Mouse (Mus musculus) heart, embryonic 14.5 days (tissue): ENCODE data around the gene Plekho2. TPM values are rescaled to one million over a fixed set of nuclear protein-coding genes. Genes with fewer than 3 reads are reported as not detected.

ENCODE experiments used
- ATAC-seq: fragments of 200-750 bp; cut with Nextera tagmentation; 2 replicates; pipeline ENCODE4 v1.8.0; 2017; ENCODE audit warnings: low read depth, moderate TSS enrichment; ENCODE audit not compliant: insufficient number of reproducible peaks, insufficient read depth, low FRiP score
- H3K27ac ChIP-seq, 2 experiments: fragments of 200-500 bp in 1 of 2; fragments of 300-500 bp in 1 of 2; sonication (generic) in 1 of 2; replicated peaks in 1 of 2; 2 replicates each; pipeline ENCODE4 v1.5.1; 2012 to 2014; ENCODE audit warnings: low read depth in 2 of 2, low read length in 2 of 2, control low read depth in 1 of 2, mild to moderate bottlenecking in 1 of 2, mixed read lengths in 1 of 2; ENCODE audit not compliant: control insufficient read depth in 1 of 2, insufficient read depth in 1 of 2
- H3K27me3 ChIP-seq: fragments of 300-500 bp; sonication (generic); 2 replicates; pipeline ENCODE4 v1.6.1; 2014; ENCODE audit warnings: mild to moderate bottlenecking, low read length, control low read depth; ENCODE audit not compliant: control insufficient read depth, insufficient read depth
- H3K36me3 ChIP-seq: fragments of 300-500 bp; sonication (generic); 2 replicates; pipeline ENCODE4 v1.6.1; 2014; ENCODE audit warnings: mild to moderate bottlenecking, control low read depth, low read length, mixed read lengths; ENCODE audit not compliant: control insufficient read depth, insufficient read depth
- H3K4me1 ChIP-seq, 2 experiments: fragments of 200-500 bp in 1 of 2; fragments of 300-500 bp in 1 of 2; sonication (generic) in 1 of 2; 2 replicates each; pipeline ENCODE4 v1.6.1; 2012 to 2014; ENCODE audit warnings: low read length in 2 of 2, control low read depth in 1 of 2, mixed read lengths in 1 of 2; ENCODE audit not compliant: control insufficient read depth in 2 of 2, insufficient read depth in 2 of 2
- H3K4me2 ChIP-seq: fragments of 300-500 bp; sonication (generic); 2 replicates; pipeline ENCODE4 v1.6.1; 2014; ENCODE audit warnings: mild to moderate bottlenecking, low read length
- H3K4me3 ChIP-seq, 2 experiments: fragments of 200-500 bp in 1 of 2; fragments of 300-500 bp in 1 of 2; sonication (generic) in 1 of 2; 2 replicates each; pipeline ENCODE4 v1.5.1; 2012 to 2014; ENCODE audit warnings: low read length in 2 of 2, mild to moderate bottlenecking in 2 of 2, control low read depth in 1 of 2, low read depth in 1 of 2, moderate library complexity in 1 of 2; ENCODE audit not compliant: control insufficient read depth in 1 of 2, insufficient read depth in 1 of 2
- H3K9ac ChIP-seq: fragments of 300-500 bp; sonication (generic); 2 replicates; pipeline ENCODE4 v1.6.1; 2014; ENCODE audit warnings: mild to moderate bottlenecking, low read length
- H3K9me3 ChIP-seq: fragments of 300-500 bp; sonication (generic); 2 replicates; pipeline ENCODE4 v1.6.1; 2016; ENCODE audit warnings: low read length, control low read depth; ENCODE audit not compliant: control insufficient read depth
- WGBS: fragments of 180-500 bp; shearing (Covaris S2); extraction: QIAGEN DNeasy Blood & Tissue Kit; methylation state at CpG from one replicate; pipeline ENCODE4 v1.1.7; 2014; 5-methylcytosine and 5-hydroxymethylcytosine counted together
- polyA plus RNA-seq: library from polyadenylated mRNA; unstranded; fragments of >200 nt; fragmentation: Nextera tagmentation; extraction: Ambion mirVana; gene quantifications from 2 replicates; pipeline ENCODE4 v1.2.1, GENCODE M21; 2014

Plekho2 gene
- polyA plus RNA-seq, 1 experiment from 2014 or later, result 8.8 TPM

DNA sequence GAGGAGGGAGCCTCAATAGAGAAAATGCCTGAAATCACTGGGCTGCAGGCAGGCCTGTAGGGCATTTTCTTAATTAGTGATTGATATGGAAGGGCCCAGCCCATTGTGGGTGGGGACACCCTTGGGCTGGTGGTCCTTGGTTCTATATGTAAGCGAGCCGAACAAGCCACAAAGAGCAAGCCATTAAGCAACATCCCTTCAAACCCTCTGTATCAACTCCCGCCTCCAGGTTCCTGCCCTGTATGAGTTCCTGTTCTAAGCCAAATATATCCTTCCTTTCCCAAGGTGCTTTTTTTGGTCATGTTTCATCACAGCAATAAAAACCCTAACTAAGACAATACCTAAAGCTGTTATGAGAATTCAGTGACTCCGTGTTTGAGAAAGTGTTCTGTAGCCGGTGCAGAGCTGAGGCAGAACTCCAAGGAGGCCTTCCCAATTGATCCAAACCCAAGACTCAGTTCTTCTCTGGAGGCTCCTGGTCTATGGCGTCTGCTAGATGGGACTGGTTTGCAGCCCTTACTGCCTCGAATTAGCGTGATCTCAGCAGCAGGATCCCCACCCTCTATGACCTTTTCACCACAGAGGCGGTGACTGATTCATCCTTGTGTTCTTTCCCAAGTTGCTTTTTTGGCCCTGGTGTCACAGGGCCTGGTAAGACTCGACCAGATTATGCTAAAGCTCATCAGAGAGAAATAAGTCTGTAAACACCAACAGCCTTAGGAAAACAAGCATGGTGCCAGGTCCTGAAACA lies 54.2 kb downstream of the Plekho2 start:
- no peak overlapping the region for H3K27ac ChIP-seq
- H3K4me3 ChIP-seq, result no peak overlapping the region
- no peak overlapping the region for H3K9ac ChIP-seq
- H3K9me3 ChIP-seq, result no peaks in the 10 kb centered on the region
- no peaks in the 10 kb centered on the region for H3K27me3 ChIP-seq
- no peak overlapping the region for H3K4me2 ChIP-seq
- ATAC-seq, result no peak
- peaks cover 5 to 13% of the 10 kb centered on the region in 2 experiments; a peak in 3 of 4 replicates for H3K4me1 ChIP-seq
- WGBS, result 80% methylated on average over 10 of the region's 10 CpGs
- H3K36me3 ChIP-seq, result no peaks in the 10 kb centered on the region

DNA sequence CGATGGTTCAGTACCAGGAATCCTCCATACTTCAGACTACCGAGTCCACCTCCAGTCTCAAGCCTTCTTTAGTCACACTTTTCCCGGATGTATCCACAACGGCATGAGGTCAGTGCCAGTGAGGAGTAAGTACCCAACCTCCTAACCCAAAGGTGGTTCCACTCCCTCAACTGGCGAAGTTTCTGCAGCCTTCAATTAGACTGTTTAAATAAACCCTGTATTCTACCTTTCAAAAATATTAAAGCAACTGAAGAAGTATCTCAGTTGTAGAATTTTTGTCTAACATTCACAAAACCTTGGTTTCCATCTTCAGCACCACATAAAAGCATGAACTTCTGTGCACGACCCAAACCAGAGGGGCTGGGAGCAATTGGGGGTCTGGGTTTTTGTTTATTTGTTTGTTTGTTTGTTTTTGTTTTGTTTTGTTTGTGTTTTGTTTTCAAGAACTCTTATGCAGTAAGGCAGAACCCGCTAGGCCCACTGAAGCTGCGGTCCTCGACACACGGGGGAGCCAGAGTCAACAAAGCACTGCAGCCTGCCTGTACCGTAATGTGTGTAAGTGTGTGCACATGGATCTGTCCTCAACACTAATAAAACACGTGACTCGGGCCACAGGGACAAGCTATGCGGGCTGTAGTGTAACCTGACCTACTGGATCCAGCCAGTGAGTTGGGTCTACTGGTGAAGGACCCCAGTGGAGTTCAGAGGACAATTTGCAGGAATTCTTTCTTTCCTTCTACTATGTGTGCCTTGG lies 56.1 kb downstream of the Plekho2 start:
- WGBS, result 20% methylated on average over 14 of the region's 14 CpGs

GRCm38 (mm10) chr9:65520505-65520876 lies 59.3 kb downstream of the Plekho2 start:
- Histone ChIP-seq H3K36me3 (no peaks in the 10 kb centered on the region), H3K27me3 (0 out of 2 replicates have a peak, but pooled peaks cover 3% of the 10 kb centered on the region), H3K9ac (peak overlapping the region; percentile 41; the same call in 1 of the 2 replicates), H3K4me3 (peak overlapping the region in 1 of 2 experiments; percentile 20; a peak in 3 of 4 replicates), H3K4me1 (peaks cover 0 to 5% of the 10 kb centered on the region in 2 experiments; a peak in 1 of 4 replicates), H3K9me3 (no peaks in the 10 kb centered on the region), H3K4me2 (peak overlapping the region; percentile 64), H3K27ac (no peak overlapping the region)
- ATAC-seq, result no peak
- WGBS, result 20% methylated on average over 11 of the region's 11 CpGs

More for the DNA sequence above, 56.1 kb downstream of the Plekho2 start:
- Histone ChIP-seq H3K9ac (0 out of 2 replicates have a peak overlapping the region, but pooled peaks have one; percentile 3), H3K27ac (no peak overlapping the region), H3K4me3 (no peak overlapping the region), H3K9me3 (no peaks in the 10 kb centered on the region), H3K27me3 (0 out of 2 replicates have a peak, but pooled peaks cover 3% of the 10 kb centered on the region), H3K4me1 (peaks cover 5 to 12% of the 10 kb centered on the region in 2 experiments; a peak in 3 of 4 replicates), H3K4me2 (no peak overlapping the region), H3K36me3 (no peaks in the 10 kb centered on the region)
- peak; percentile 57; the same call in 1 of the 2 replicates for ATAC-seq

DNA sequence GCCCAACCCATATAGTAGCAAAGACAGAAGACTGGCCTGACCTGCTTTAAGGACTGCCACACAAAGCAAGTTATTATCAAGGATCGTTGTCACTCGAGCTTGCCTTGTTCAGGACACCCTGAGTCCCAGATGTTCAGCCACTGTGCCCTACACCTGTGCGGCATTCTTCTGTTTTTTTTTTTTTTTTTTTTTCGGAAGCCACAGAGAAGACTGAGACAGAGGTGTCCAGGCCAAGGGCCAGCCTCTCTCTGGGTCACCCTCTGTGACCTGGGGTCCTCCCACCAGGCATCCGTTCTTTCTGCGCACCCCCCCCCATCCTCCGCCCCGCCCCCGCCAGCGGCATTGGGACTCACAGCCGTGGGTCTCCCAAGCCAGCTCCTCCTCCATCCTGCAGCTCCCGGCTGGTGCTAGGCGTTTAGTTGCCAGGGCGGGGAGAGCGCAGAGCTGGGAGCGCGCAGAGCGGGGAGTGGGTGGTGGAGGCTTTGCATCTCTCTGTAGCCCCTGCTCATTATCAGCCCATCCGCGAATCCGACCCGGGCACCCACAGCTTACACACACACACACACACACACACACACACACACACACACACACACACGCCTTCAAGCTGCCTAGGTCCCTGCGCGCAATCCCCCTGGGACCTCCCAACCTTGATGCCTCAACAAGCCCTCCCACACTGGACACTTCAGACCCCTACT lies 59.9 kb downstream of the Plekho2 start, which contains the start of gene Ankdd1a:
Ankdd1a (minus strand) TSS at position 387 of the 698 bp plus-strand sequence.
- WGBS, result 10% methylated on average over 20 of the region's 25 CpGs

GRCm38 (mm10) chr9:65514851-65515261 lies 65.0 kb downstream of the Plekho2 start:
- H3K27ac ChIP-seq, result no peak overlapping the region
- no peak for ATAC-seq
- no peak overlapping the region for H3K4me3 ChIP-seq
- H3K4me1 ChIP-seq, result no peaks in the 10 kb centered on the region
- no peaks in the 10 kb centered on the region for H3K27me3 ChIP-seq
- no peak overlapping the region for H3K9ac ChIP-seq
- H3K4me2 ChIP-seq, result no peak overlapping the region
- WGBS, result 35% methylated on average over 3 of the region's 3 CpGs
- no peaks in the 10 kb centered on the region for H3K9me3 ChIP-seq
- H3K36me3 ChIP-seq, result no peaks in the 10 kb centered on the region

More for the DNA sequence above, 59.9 kb downstream of the Plekho2 start, which contains the start of gene Ankdd1a:
- peak within 1 kb of the TSS; percentile 64 for H3K4me2 ChIP-seq
- peaks cover 0 to 5% of the 10 kb centered on the region in 2 experiments; a peak in 1 of 4 replicates for H3K4me1 ChIP-seq
- no peak within 1 kb of the TSS for H3K27ac ChIP-seq
- 0 out of 2 replicates have a peak, but pooled peaks cover 3% of the 10 kb centered on the region for H3K27me3 ChIP-seq
- no peaks in the 10 kb centered on the region for H3K36me3 ChIP-seq
- H3K9ac ChIP-seq, result peak within 1 kb of the TSS; percentile 41; the same call in 1 of the 2 replicates
- H3K9me3 ChIP-seq, result no peaks in the 10 kb centered on the region
- no peak for ATAC-seq
- H3K4me3 ChIP-seq, result peak within 1 kb of the TSS; percentile 20 to 25

DNA sequence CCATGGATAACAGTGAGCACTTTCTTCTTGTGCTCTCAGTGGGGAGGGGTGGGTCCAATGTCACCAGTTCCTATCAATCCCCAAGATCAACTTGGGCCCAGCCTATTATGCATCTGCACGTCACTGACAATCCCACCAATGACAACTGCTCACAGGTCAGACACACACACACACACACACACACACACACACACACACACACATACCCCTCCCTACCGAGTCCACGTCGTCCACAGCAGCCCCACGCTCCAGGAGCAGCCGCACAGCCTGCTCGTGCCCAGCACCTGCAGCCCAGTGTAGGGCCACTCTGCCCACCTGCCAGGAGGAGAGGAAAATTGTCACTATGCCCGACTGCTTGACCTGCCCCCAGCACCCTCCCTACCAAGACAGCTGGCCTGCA lies 65.4 kb downstream of the Plekho2 start:
- Histone ChIP-seq H3K9ac (no peak overlapping the region), H3K27me3 (no peaks in the 10 kb centered on the region), H3K4me2 (no peak overlapping the region), H3K4me3 (no peak overlapping the region), H3K36me3 (no peaks in the 10 kb centered on the region), H3K9me3 (no peaks in the 10 kb centered on the region), H3K27ac (no peak overlapping the region), H3K4me1 (peaks cover 0 to 2% of the 10 kb centered on the region in 2 experiments; a peak in 1 of 4 replicates)
- ATAC-seq, result no peak
- WGBS, result 83% methylated on average over 8 of the region's 8 CpGs

DNA sequence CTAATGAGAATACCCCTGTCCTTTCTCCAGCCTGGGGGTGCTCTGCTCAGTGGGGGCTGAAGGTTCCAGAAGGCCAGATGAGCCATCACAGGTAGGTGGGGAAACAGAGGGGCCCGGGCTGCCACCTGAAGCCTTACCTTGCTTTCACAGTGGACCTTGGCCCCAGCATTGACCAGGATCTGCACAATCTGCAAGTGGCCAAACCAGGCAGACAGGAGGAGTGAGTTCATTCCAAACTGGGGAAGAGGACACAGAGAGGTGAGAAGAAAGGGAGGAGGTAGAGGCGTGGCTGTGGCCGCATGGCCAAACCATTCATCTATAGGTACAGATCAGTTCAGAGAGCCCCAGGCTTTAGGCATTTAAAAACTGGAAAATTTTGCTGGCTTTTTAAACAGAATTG lies 67.3 kb downstream of the Plekho2 start:
- no peaks in the 10 kb centered on the region for H3K9me3 ChIP-seq
- 81% methylated on average over 3 of the region's 3 CpGs for WGBS
- no peak for ATAC-seq

More for the DNA sequence above, 67.3 kb downstream of the Plekho2 start:
- no peaks in the 10 kb centered on the region for H3K27me3 ChIP-seq
- no peak overlapping the region for H3K4me2 ChIP-seq
- H3K9ac ChIP-seq, result no peak overlapping the region
- H3K36me3 ChIP-seq, result no peaks in the 10 kb centered on the region
- no peak overlapping the region for H3K4me3 ChIP-seq
- H3K27ac ChIP-seq, result no peak overlapping the region
- peaks cover 7 to 10% of the 10 kb centered on the region in 2 experiments; a peak in 3 of 4 replicates for H3K4me1 ChIP-seq
